Mouse (Mus musculus): ENCODE measurements around the gene Hoxd3.

- TF ChIP-seq POLR2A (IDR thresholded peaks at IDR 0.05; ENCODE audit: borderline replicate concordance, extremely low read depth, low read depth, low read length) (no peak), CTCF (IDR thresholded peaks at IDR 0.05; ENCODE audit: insufficient read depth, low read length) (no peak)
Measured at GRCm38 (mm10) chr2:74732513-74733316, 21.0 kb downstream of the Hoxd3 start.

Data from lung, adult 2 months (tissue).